Mouse (Mus musculus) liver, embryonic 13.5 days (tissue): ENCODE measurements around the gene Fxr2. TPM values are rescaled to one million over a fixed set of nuclear protein-coding genes. Genes with fewer than 3 reads are reported as not detected.

Experiments
- ATAC-seq: fragments of 200-750 bp; cut with Nextera tagmentation; 2 replicates; pipeline ENCODE4 v1.8.0; 2017; ENCODE audit warnings: low read depth, mild to moderate bottlenecking, moderate number of reproducible peaks, moderate library complexity
- DNase-seq: peaks from one replicate; pipeline ENCODE4 v3.0.0; 2022
- H3K27ac ChIP-seq: fragments of 300-500 bp; sonication (generic); 2 replicates; pipeline ENCODE4 v1.5.1; 2015; ENCODE audit warnings: moderate library complexity, mild to moderate bottlenecking, inconsistent platforms
- H3K27me3 ChIP-seq: fragments of 300-500 bp; sonication (generic); 2 replicates; pipeline ENCODE4 v1.6.1; 2015; ENCODE audit warnings: mild to moderate bottlenecking, inconsistent platforms
- H3K36me3 ChIP-seq: fragments of 300-500 bp; sonication (generic); 2 replicates; pipeline ENCODE4 v1.6.1; 2015; ENCODE audit warnings: mild to moderate bottlenecking, inconsistent platforms
- H3K4me1 ChIP-seq: fragments of 300-500 bp; sonication (generic); replicated peaks from 2 replicates; pipeline ENCODE4 v1.6.1; 2015; ENCODE audit warnings: inconsistent platforms
- H3K4me2 ChIP-seq: fragments of 300-500 bp; sonication (generic); 2 replicates; pipeline ENCODE4 v1.6.1; 2015; ENCODE audit warnings: inconsistent platforms, mild to moderate bottlenecking, moderate library complexity
- H3K4me3 ChIP-seq: fragments of 300-500 bp; sonication (generic); replicated peaks from 2 replicates; pipeline ENCODE4 v1.5.1; 2015; ENCODE audit warnings: mild to moderate bottlenecking, inconsistent platforms
- H3K9ac ChIP-seq: fragments of 300-500 bp; sonication (generic); 2 replicates; pipeline ENCODE4 v1.6.1; 2015; ENCODE audit warnings: mild to moderate bottlenecking, inconsistent platforms
- H3K9me3 ChIP-seq: fragments of 300-500 bp; sonication (generic); replicated peaks from 2 replicates; pipeline ENCODE4 v1.6.1; 2016; ENCODE audit warnings: inconsistent platforms
- WGBS: fragments of 180-500 bp; shearing (Covaris S2); methylation state at CpG from one replicate; pipeline ENCODE4 v1.1.7; 2015; ENCODE audit not compliant: insufficient replicate concordance; 5-methylcytosine and 5-hydroxymethylcytosine counted together
- polyA plus RNA-seq: library from polyadenylated mRNA; unstranded; fragments of >200 nt; fragmentation: Nextera tagmentation; extraction: Ambion mirVana; gene quantifications from 2 replicates; pipeline ENCODE4 v1.2.1, GENCODE M21; 2015

Gene Fxr2
- polyA plus RNA-seq, 1 experiment from 2014 or later, result 8.2 TPM

DNA sequence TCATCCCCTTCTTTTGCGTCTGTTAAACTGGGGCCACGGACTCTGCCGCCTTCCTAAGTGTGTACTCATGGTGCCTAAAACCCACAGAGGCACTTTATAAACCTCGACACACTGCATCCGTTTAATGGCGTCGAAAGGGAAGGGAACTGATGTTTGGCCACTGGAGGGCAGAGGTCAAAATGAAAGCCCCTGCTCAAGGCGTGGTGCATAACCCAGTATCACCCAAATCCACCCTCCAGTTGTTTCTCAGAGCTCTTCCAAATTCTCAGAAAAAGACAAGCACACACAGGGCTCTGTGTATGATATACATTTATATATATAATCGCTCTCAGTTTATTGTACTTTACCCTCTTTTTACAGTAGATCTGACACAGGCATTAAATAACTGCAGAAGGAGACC is 33.4 kb upstream of the Fxr2 start:
- peak overlapping the region; percentile 96 for H3K9ac ChIP-seq
- H3K27me3 ChIP-seq, result no peaks in the 10 kb centered on the region
- H3K4me1 ChIP-seq, result peaks cover 60% of the 10 kb centered on the region
- peaks cover 37% of the 10 kb centered on the region for H3K36me3 ChIP-seq
- WGBS, result 8% methylated on average over 9 of the region's 9 CpGs
- peak; percentile 81 for ATAC-seq
- peak overlapping the region; percentile 94 for H3K27ac ChIP-seq
- peak; percentile 53 for DNase-seq
- peak overlapping the region; percentile 64 for H3K4me2 ChIP-seq
- H3K4me3 ChIP-seq, result peak overlapping the region; percentile 39
- H3K9me3 ChIP-seq, result no peaks in the 10 kb centered on the region

DNA sequence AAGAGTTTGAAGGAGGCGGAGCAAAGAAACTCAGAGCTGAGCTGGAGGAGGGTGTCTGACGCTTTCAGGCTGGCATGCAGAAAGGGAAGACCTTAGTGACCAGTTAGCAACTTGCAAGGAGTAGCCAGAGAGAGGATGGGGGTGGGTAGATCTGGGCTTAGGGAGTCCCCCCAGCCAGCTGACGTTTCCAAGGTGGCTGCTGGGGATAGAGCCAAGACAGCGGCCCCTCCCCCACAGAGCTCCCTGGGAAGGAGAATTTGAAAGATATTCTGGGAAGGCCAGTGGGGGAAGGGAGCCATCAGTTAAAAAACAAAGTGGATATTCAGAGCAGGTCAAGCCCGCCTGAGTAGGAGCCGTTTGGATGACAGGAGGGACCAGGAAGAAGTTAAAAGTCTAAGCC is 32.7 kb upstream of the Fxr2 start:
- WGBS, result 24% methylated on average over 6 of the region's 6 CpGs
- Histone ChIP-seq H3K27ac (peak overlapping the region; percentile 94), H3K36me3 (peaks cover 37% of the 10 kb centered on the region), H3K4me2 (peak overlapping the region; percentile 64), H3K4me3 (peak overlapping the region; percentile 39), H3K27me3 (no peaks in the 10 kb centered on the region), H3K4me1 (peaks cover 67% of the 10 kb centered on the region), H3K9me3 (no peaks in the 10 kb centered on the region), H3K9ac (peak overlapping the region; percentile 96)
- DNase-seq, result peak; percentile 51
- peak; percentile 20; the same call in 1 of the 2 replicates for ATAC-seq

DNA sequence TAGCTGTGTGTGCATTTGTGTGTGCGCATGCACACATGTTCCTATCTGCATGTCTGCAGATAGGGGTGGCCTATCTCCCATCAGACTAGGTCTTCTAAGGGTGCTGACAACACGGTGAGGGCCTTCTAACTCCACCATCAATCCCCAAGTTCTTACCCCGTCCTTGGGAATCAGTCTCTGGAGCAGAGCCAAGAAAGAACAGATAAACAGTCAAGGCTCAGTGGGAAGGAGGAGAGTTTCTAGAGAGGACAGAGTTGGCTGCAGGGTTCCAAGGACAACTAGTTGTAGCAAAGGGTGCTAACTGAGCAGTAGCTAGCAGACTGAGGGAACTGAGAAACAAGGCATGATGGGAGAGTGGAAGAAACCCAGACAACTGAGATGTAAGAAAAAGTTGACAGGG is 31.0 kb upstream of the Fxr2 start:
- Histone ChIP-seq H3K4me2 (peak overlapping the region; percentile 64), H3K9me3 (no peaks in the 10 kb centered on the region), H3K4me1 (peaks cover 79% of the 10 kb centered on the region), H3K4me3 (no peak overlapping the region), H3K27me3 (no peaks in the 10 kb centered on the region), H3K9ac (peak overlapping the region; percentile 96; the same call in 1 of the 2 replicates), H3K36me3 (peaks cover 29% of the 10 kb centered on the region), H3K27ac (peak overlapping the region; percentile 94)
- WGBS, result 31% methylated on average over 3 of the region's 3 CpGs
- ATAC-seq (no peak), DNase-seq (no peak)

DNA sequence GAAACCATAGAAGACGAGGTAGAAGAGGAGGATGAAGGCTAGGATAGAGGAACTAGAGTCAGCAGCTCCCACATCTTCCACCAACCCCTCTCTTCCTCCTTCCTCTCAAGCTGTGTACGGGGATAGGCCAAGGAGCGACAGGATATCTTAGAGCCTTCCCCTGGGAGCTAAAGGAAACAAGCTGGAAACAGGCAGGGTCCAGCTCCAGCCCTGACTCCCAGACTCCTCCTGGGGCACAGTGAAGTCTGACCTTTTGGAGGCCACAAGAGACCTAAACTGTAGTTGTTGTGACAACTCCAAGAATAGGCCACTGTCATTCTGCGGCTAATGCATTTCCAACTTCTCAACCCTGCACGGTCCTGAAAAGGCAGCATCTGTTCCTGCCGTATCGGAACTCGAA is 29.3 kb upstream of the Fxr2 start:
- Histone ChIP-seq H3K4me2 (peak overlapping the region; percentile 100), H3K36me3 (peaks cover 29% of the 10 kb centered on the region), H3K4me1 (peaks cover 95% of the 10 kb centered on the region), H3K9ac (peak overlapping the region; percentile 96), H3K9me3 (no peaks in the 10 kb centered on the region), H3K27me3 (no peaks in the 10 kb centered on the region), H3K4me3 (peak overlapping the region; percentile 85), H3K27ac (peak overlapping the region; percentile 94)
- 71% methylated on average over 8 of the region's 8 CpGs for WGBS
- ATAC-seq, result no peak
- no peak for DNase-seq

DNA sequence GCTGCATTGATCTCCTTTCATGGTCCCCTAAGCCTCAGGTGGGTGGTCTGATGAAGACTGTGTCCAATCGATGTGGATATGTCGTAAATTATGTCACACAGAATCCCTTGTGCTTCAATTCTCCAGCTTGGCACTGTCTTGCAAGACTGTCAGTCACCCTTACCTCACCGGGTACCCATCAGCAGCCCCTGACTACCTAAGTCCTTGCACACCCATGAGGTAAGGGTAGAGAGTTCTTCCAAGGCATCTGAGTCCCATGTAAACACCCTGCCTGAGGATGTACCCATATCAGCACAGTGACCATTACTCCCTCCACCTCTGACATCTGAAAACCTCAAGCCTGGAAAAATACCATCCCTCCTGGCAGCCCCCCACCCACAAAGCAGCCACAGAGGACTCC is 28.4 kb upstream of the Fxr2 start:
- DNase-seq, result no peak
- Histone ChIP-seq H3K4me2 (peak overlapping the region; percentile 100), H3K9ac (peak overlapping the region; percentile 96), H3K4me3 (peak overlapping the region; percentile 85), H3K4me1 (peaks cover 94% of the 10 kb centered on the region), H3K9me3 (no peaks in the 10 kb centered on the region), H3K27me3 (no peaks in the 10 kb centered on the region), H3K36me3 (peaks cover 29% of the 10 kb centered on the region), H3K27ac (peak overlapping the region; percentile 94)
- ATAC-seq, result no peak
- WGBS, result 63% methylated on average over 3 of the region's 3 CpGs

DNA sequence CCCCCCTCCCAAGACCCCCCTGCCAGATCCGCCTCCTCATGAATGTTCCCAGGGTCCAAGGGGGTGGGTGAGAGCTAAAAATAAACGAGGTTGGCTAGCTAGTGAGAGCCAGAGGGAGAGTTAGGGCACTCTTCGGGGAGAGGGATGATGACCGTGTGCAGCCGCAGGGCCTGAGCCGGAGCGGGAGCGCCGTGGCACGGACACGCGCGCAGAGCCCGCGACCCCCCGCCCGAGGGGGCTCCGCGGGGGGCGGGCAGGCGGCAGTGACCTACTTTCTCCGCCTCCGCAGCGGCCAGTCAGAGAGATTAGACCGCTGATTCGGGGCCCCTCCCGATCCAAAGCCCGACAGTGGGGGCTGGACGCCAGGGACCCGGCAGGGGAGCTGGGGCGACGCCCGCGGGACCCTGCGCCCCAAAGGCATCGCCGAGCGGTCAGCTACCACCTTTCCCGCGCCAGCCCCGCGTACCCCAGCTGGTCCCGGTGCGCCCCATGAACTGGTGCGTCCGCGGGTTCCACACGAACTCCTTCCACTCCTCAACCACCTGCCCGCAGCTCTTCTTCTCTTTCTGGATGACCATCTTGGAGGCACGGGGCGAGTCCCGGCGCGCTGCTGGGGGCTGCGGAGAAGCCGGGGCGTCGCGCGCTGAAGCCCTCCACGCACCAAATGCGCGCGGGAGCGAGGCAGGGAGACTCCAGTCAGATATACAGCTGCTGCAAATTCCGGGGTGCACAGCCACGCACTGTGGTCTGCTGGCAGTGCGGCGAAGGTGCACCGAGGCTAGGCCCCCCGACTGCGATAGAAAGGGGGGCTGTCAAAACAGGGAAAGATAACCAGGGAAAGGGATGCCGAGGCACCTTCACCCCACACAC is 27.8 kb upstream of the Fxr2 start:
- Histone ChIP-seq H3K36me3 (peaks cover 29% of the 10 kb centered on the region), H3K9ac (peak overlapping the region; percentile 96), H3K4me1 (peaks cover 94% of the 10 kb centered on the region), H3K9me3 (no peaks in the 10 kb centered on the region), H3K4me2 (peak overlapping the region; percentile 100), H3K4me3 (peak overlapping the region; percentile 85), H3K27ac (peak overlapping the region; percentile 94), H3K27me3 (no peaks in the 10 kb centered on the region)
- peak; percentile 21 for ATAC-seq
- under 1% methylated on average over 70 of the region's 73 CpGs for WGBS
- DNase-seq, result no peak

DNA sequence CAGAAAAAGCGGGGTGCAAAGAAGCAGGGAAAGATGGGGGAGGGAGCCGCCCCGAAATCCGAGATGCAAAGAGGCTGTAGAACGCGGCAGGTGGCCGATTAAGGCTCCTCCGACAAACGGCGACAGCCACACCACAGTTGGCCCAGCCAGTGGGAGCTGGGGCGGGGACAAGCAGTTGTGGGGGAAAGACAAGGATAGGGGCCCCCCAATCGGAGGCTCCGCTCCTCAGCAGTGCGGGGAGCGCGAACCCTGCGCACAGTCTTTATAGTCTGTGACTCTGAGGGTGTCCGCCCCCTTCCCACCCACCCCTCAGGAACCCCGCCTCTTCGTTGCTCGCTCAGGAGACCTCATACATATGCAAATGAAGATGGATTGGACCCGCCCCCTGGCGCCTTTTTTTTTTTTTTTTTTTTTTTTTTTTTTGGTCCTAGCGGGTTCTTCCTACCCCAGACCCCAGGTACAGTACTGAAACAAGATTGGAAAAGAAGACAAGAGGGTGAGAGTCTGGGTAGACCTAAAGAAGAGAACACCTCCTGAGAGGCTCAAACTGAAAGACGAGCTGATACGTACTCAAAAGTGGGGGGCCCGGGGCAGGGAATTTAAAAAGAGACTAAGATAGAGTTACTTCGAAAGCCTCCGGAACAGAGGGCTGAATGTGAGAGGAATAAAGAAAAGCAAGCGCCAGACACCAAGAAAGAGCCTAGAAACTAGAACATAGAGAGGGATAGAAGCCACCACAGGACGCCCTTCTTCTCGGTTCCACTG is 26.9 kb upstream of the Fxr2 start, which contains the start of gene Atp1b2:
Gene Atp1b2, minus strand, starts transcription at position 217 of the 765 bp plus-strand sequence.
- peaks cover 24% of the 10 kb centered on the region for H3K36me3 ChIP-seq
- peak within 1 kb of the TSS; percentile 100 for H3K4me2 ChIP-seq
- H3K9ac ChIP-seq, result peak within 1 kb of the TSS; percentile 96
- ATAC-seq (peak; percentile 89), DNase-seq (peak; percentile 89)
- peaks cover 94% of the 10 kb centered on the region for H3K4me1 ChIP-seq
- peak within 1 kb of the TSS; percentile 85 for H3K4me3 ChIP-seq
- H3K27me3 ChIP-seq, result no peaks in the 10 kb centered on the region
- no peaks in the 10 kb centered on the region for H3K9me3 ChIP-seq
- 3% methylated on average over 32 of the region's 32 CpGs for WGBS
- H3K27ac ChIP-seq, result peak within 1 kb of the TSS; percentile 94

DNA sequence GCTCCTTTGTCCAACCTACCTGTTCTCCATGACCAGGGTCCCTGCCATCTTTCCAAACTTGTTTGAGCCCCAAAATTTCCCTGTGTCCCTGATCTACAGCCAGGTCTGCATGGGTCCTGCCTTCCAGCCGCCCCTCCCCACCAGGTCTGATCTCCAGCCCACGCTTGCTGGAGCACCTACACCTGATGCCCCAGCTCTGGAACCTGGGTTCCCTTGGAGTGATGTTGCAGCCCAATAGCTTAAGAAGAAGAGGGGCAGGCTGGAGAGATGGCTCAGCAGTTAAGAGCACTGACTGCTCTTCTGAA is 26.3 kb upstream of the Fxr2 start:
- peak overlapping the region; percentile 85 for H3K4me3 ChIP-seq
- peak overlapping the region; percentile 89 for H3K27ac ChIP-seq
- WGBS, result 50% methylated on average over 2 of the region's 2 CpGs
- H3K4me2 ChIP-seq, result peak overlapping the region; percentile 100
- no peaks in the 10 kb centered on the region for H3K27me3 ChIP-seq
- peaks cover 18% of the 10 kb centered on the region for H3K36me3 ChIP-seq
- H3K9ac ChIP-seq, result peak overlapping the region; percentile 96
- ATAC-seq, result no peak
- no peak for DNase-seq
- H3K9me3 ChIP-seq, result no peaks in the 10 kb centered on the region
- peaks cover 90% of the 10 kb centered on the region for H3K4me1 ChIP-seq

DNA sequence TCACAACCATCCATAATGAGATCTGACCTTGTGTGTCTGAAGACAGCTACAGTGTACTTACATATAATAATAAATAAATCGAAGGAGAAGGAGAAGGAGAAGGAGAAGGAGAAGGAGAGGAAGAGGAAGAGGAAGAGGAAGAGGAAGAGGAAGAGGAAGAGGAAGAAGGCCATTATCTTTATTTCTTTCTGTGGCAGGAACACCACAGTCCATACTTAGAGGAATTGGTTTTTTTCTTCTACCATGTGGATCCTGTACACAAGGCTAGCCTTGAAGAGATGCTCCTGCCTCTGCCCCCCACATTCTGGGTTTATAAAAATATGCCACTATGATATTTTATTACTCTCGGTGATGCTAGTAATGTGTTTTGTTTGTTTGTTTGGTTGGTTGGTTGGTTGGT is 26.0 kb upstream of the Fxr2 start:
- peak overlapping the region; percentile 89 for H3K27ac ChIP-seq
- WGBS, result 69% methylated on average over 2 of the region's 2 CpGs
- no peak for DNase-seq

DNA sequence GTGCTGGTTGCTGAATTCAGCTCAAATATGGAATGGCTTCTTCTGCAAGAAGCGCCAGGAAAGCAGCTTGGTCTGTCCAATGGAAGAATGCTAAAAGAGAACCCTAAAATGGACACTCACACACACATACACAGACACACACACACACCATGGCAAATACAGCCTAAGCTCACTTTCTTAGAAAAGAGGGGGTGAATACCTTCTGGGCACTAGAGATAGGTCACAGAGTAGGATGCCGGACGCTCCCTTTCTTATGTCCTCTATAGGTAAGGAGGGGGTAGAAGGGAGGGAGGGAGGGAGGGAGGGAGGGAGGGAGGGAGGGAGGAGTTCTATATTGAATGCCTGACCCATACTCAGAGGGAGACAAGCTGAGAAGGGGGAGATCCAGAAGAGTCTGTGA is 24.3 kb upstream of the Fxr2 start:
- DNase-seq (no peak), ATAC-seq (peak; percentile 30)
- Histone ChIP-seq H3K27me3 (no peaks in the 10 kb centered on the region), H3K4me1 (peaks cover 83% of the 10 kb centered on the region), H3K27ac (peak overlapping the region; percentile 89), H3K9me3 (no peaks in the 10 kb centered on the region), H3K4me2 (peak overlapping the region; percentile 33), H3K36me3 (no peaks in the 10 kb centered on the region; the same call in 1 of the 2 replicates), H3K4me3 (no peak overlapping the region), H3K9ac (peak overlapping the region; percentile 47)
- WGBS, result 50% methylated on average over 3 of the region's 3 CpGs

More for the DNA sequence above, 26.0 kb upstream of the Fxr2 start:
- Histone ChIP-seq H3K9me3 (no peaks in the 10 kb centered on the region), H3K9ac (peak overlapping the region; percentile 96; the same call in 1 of the 2 replicates), H3K36me3 (peaks cover 14% of the 10 kb centered on the region), H3K27me3 (no peaks in the 10 kb centered on the region), H3K4me1 (peaks cover 86% of the 10 kb centered on the region), H3K4me3 (no peak overlapping the region), H3K4me2 (peak overlapping the region; percentile 100)
- no peak for ATAC-seq

DNA sequence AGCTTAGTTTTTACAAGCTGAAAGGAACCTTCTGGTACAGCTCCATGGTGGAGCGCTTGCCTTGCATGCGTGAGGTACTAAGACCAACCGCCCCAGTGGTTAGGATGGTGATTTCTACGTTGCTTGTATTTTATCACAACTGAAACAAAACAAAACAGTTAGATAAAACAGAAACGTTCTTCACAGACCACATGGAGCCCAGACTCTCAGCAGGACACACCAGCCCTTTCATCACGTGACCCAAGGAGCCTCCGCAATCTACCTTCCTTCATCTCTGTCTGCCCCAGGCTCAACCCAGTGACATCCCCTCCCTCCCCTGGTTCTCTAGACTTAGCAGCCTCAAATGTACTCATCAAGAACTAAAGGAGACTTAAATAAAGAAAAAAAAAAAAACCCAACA is 23.4 kb upstream of the Fxr2 start:
- peak; percentile 30; the same call in 1 of the 2 replicates for ATAC-seq
- H3K4me3 ChIP-seq, result no peak overlapping the region
- peak; percentile 47 for DNase-seq
- peak overlapping the region; percentile 33 for H3K4me2 ChIP-seq
- no peaks in the 10 kb centered on the region for H3K27me3 ChIP-seq
- no peaks in the 10 kb centered on the region for H3K9me3 ChIP-seq
- peaks cover 82% of the 10 kb centered on the region for H3K4me1 ChIP-seq
- H3K36me3 ChIP-seq, result no peaks in the 10 kb centered on the region
- 10% methylated on average over 7 of the region's 7 CpGs for WGBS
- H3K27ac ChIP-seq, result peak overlapping the region; percentile 89
- peak overlapping the region; percentile 47 for H3K9ac ChIP-seq
